Mouse (Mus musculus): ENCODE measurements around the gene Tymp.
A peak's percentile ranks its signal among the peaks of the same experiment; 100 is the strongest.

The Tymp gene

GRCm38 (mm10) chr15:89376957-89377356 lies at the start of gene Tymp:
TSS of gene Tymp (minus strand) at chr15:89377039.
- no peak for DNase-seq (ENCODE audit: low read depth)

- no peak for DNase-seq (ENCODE audit: low read depth)
Observed at GRCm38 (mm10) chr15:89425711-89426121, 48.9 kb upstream of the Tymp start, which contains the start of gene Cpt1b. TSS of gene Cpt1b (minus strand) at chr15:89425863.

- no peak for DNase-seq (ENCODE audit: low read depth)
Observed at GRCm38 (mm10) chr15:89424621-89425020, 47.8 kb upstream of the Tymp start.

- DNase-seq (ENCODE audit: low read depth) = no peak
Observed at GRCm38 (mm10) chr15:89421938-89422337, 45.1 kb upstream of the Tymp start.

GRCm38 (mm10) chr15:89415282-89415681 lies 38.4 kb upstream of the Tymp start:
- DNase-seq (ENCODE audit: low read depth) = no peak

GRCm38 (mm10) chr15:89410118-89410517 lies 33.3 kb upstream of the Tymp start, which contains the start of gene Syce3:
TSS of gene Syce3 (minus strand) at chr15:89410503.
- no peak for DNase-seq (ENCODE audit: low read depth)

- DNase-seq (ENCODE audit: low read depth) = no peak
Observed at GRCm38 (mm10) chr15:89406691-89407090, 29.9 kb upstream of the Tymp start.

- no peak for DNase-seq (ENCODE audit: low read depth)
Observed at GRCm38 (mm10) chr15:89404831-89405623, 28.2 kb upstream of the Tymp start.

- peak; percentile 7 for DNase-seq (ENCODE audit: low read depth)
Observed at GRCm38 (mm10) chr15:89402471-89402870, 25.6 kb upstream of the Tymp start.

GRCm38 (mm10) chr15:89399716-89400115 lies 22.9 kb upstream of the Tymp start:
- DNase-seq (ENCODE audit: low read depth) = no peak

GRCm38 (mm10) chr15:89398146-89398545 lies 21.3 kb upstream of the Tymp start:
- DNase-seq (ENCODE audit: low read depth) = no peak

GRCm38 (mm10) chr15:89396883-89397282 lies 20.0 kb upstream of the Tymp start:
- DNase-seq (ENCODE audit: low read depth) = no peak

- no peak for DNase-seq (ENCODE audit: low read depth)
Observed at GRCm38 (mm10) chr15:89390081-89390480, 13.2 kb upstream of the Tymp start.

GRCm38 (mm10) chr15:89387127-89387526 lies 10.3 kb upstream of the Tymp start:
- DNase-seq (ENCODE audit: low read depth) = no peak

- no peak for DNase-seq (ENCODE audit: low read depth)
Observed at GRCm38 (mm10) chr15:89384617-89385016, 7.8 kb upstream of the Tymp start, which contains the start of gene Klhdc7b. TSS of gene Klhdc7b (plus strand) at chr15:89384917.

GRCm38 (mm10) chr15:89379429-89379828 lies 2.6 kb upstream of the Tymp start:
- DNase-seq (ENCODE audit: low read depth) = no peak

- DNase-seq (ENCODE audit: low read depth) = no peak
Observed at GRCm38 (mm10) chr15:89378831-89379401, 2.1 kb upstream of the Tymp start, which contains the start of gene Odf3b. TSS of gene Odf3b (minus strand) at chr15:89379282.

- DNase-seq (ENCODE audit: low read depth) = no peak
Observed at GRCm38 (mm10) chr15:89377938-89378828, 1.3 kb upstream of the Tymp start.

- no peak for DNase-seq (ENCODE audit: low read depth)
Observed at GRCm38 (mm10) chr15:89377362-89377761, 523 bp upstream of the Tymp start.

- DNase-seq (ENCODE audit: low read depth) = no peak
Observed at GRCm38 (mm10) chr15:89376040-89376439, 799 bp downstream of the Tymp start.

GRCm38 (mm10) chr15:89374801-89375534 lies 1.9 kb downstream of the Tymp start:
- no peak for DNase-seq (ENCODE audit: low read depth)

GRCm38 (mm10) chr15:89374340-89374739 lies 2.5 kb downstream of the Tymp start:
- no peak for DNase-seq (ENCODE audit: low read depth)

Data from 416B (cell line).